Mouse (Mus musculus): Measurements from ENCODE around the gene Ap3d1. TPM values are rescaled to one million over a fixed set of nuclear protein-coding genes. Genes with fewer than 3 reads are reported as not detected.
A peak's percentile ranks its signal among the peaks of the same experiment; 100 is the strongest.

Ap3d1 gene
- polyA plus RNA-seq, 1 experiment from 2014 or later: 68.4 TPM

DNA sequence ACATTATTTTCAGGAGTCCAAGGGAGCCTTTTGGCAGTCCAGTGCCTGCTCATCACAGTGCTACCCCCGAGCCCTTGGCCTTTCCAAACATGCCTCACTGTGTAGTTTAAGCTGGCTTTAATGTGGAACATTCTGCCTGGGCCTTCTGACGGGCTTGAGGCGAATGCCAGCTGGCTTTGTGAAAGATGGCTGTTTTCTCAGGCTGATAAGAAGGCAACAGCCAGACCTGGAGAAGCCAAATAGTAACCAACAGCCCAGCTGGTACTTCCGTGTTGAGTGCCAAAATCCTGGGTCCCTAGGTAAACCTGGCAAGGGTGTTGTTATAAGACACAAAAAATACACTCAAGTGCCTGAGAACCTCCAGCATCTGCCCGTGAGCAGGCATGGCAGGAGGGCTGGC, 5.3 kb downstream of the Ap3d1 start:
- no peaks in the 10 kb centered on the region for H3K27me3 ChIP-seq (ENCODE audit: control insufficient read depth, insufficient read depth, low read length)
- WGBS: 86% methylated on average over 5 of the region's 5 CpGs
- no peak for ATAC-seq (ENCODE audit: low FRiP score)

DNA sequence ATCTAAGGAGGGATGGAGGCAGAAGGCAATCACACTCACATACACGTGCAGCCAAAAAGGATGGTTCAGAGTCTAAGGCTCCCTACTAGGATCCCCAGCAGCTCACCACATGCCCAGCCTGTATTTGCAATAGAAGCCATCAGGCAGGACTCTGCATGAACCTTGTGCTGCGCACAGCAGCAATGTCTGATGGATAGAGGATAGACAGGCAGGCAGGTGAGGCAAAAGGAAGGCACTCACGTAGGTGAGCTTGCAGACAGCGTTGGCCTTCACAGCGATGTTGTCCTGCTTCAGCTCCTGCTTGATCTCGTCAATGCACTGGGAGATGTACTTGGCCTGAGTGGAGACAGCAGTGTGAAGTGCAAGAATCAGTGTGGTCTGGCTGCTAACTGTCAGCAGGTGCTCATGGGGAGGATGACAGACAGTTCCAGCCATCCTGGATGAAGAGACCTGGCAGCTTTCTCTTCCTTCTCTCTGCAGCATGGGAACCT, 9.4 kb downstream of the Ap3d1 start:
- no peak overlapping the region for H3K9ac ChIP-seq (ENCODE audit: low read length)
- H3K9me3 ChIP-seq (ENCODE audit: control insufficient read depth, low read length): no peaks in the 10 kb centered on the region
- no peak overlapping the region for H3K27ac ChIP-seq (ENCODE audit: low read depth, low read length)
- no peaks in the 10 kb centered on the region for H3K27me3 ChIP-seq (ENCODE audit: control insufficient read depth, insufficient read depth, low read length)
- DNase-seq (ENCODE audit: low spot score, missing footprints) (no peak), ATAC-seq (ENCODE audit: low FRiP score) (no peak)
- H3K4me1 ChIP-seq (ENCODE audit: control insufficient read depth, insufficient read depth, low read length): no peaks in the 10 kb centered on the region
- H3K36me3 ChIP-seq (ENCODE audit: control insufficient read depth, insufficient read depth, low read length): peaks cover 25% of the 10 kb centered on the region
- 97% methylated on average over 6 of the region's 6 CpGs for WGBS
- H3K4me3 ChIP-seq (ENCODE audit: low read depth, low read length): no peak overlapping the region
- no peak overlapping the region for H3K4me2 ChIP-seq

More for the DNA sequence above, 5.3 kb downstream of the Ap3d1 start:
- H3K4me3 ChIP-seq (ENCODE audit: low read depth, low read length): no peak overlapping the region
- no peak overlapping the region for H3K27ac ChIP-seq (ENCODE audit: low read depth, low read length)
- H3K36me3 ChIP-seq (ENCODE audit: control insufficient read depth, insufficient read depth, low read length): 0 out of 2 replicates have a peak, but pooled peaks cover 2% of the 10 kb centered on the region
- H3K4me2 ChIP-seq: no peak overlapping the region
- no peak overlapping the region for H3K9ac ChIP-seq (ENCODE audit: low read length)
- DNase-seq (ENCODE audit: low spot score, missing footprints): no peak
- H3K9me3 ChIP-seq (ENCODE audit: control insufficient read depth, low read length): no peaks in the 10 kb centered on the region
- H3K4me1 ChIP-seq (ENCODE audit: control insufficient read depth, insufficient read depth, low read length): peaks cover 13% of the 10 kb centered on the region

- no peak overlapping the region for H3K27ac ChIP-seq (ENCODE audit: low read depth, low read length)
- DNase-seq (ENCODE audit: low spot score, missing footprints): no peak
- H3K4me2 ChIP-seq: no peak overlapping the region
- no peak for ATAC-seq (ENCODE audit: low FRiP score)
- WGBS: 87% methylated on average over 5 of the region's 5 CpGs
- no peaks in the 10 kb centered on the region for H3K9me3 ChIP-seq (ENCODE audit: control insufficient read depth, low read length)
- peaks cover 46% of the 10 kb centered on the region for H3K36me3 ChIP-seq (ENCODE audit: control insufficient read depth, insufficient read depth, low read length)
- no peak overlapping the region for H3K4me3 ChIP-seq (ENCODE audit: low read depth, low read length)
- H3K9ac ChIP-seq (ENCODE audit: low read length): no peak overlapping the region
- no peaks in the 10 kb centered on the region for H3K4me1 ChIP-seq (ENCODE audit: control insufficient read depth, insufficient read depth, low read length)
- no peaks in the 10 kb centered on the region for H3K27me3 ChIP-seq (ENCODE audit: control insufficient read depth, insufficient read depth, low read length)
Measured at GRCm38 (mm10) chr10:80727369-80728127, 14.5 kb downstream of the Ap3d1 start.

DNA sequence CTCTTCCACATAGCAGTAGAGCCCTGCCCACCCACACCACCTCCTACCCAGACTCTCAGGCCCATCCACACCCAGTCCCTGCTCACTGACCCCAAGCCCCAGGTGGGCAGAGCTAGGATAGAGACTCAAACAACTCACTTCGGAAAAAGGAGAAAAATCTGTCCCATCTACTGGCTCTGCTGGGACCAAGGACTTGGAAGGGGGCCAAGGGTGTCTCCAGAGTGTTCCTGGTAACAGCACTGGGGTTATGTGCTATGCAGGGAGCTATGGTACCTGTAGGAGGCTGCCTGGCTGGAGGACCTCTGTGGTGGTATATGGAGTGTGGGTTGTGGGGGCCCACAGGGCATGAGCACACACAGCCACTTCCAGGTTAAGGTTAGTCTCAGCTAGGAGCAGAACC, 24.8 kb downstream of the Ap3d1 start:
- H3K27ac ChIP-seq (ENCODE audit: low read depth, low read length): no peak overlapping the region
- H3K4me1 ChIP-seq (ENCODE audit: control insufficient read depth, insufficient read depth, low read length): no peaks in the 10 kb centered on the region
- no peak overlapping the region for H3K4me2 ChIP-seq
- DNase-seq (ENCODE audit: low spot score, missing footprints): no peak
- no peaks in the 10 kb centered on the region for H3K27me3 ChIP-seq (ENCODE audit: control insufficient read depth, insufficient read depth, low read length)
- WGBS: 74% methylated on average over 1 of the region's 1 CpGs
- H3K9ac ChIP-seq (ENCODE audit: low read length): no peak overlapping the region
- H3K4me3 ChIP-seq (ENCODE audit: low read depth, low read length): no peak overlapping the region
- H3K36me3 ChIP-seq (ENCODE audit: control insufficient read depth, insufficient read depth, low read length): peaks cover 70% of the 10 kb centered on the region
- ATAC-seq (ENCODE audit: low FRiP score): no peak
- no peaks in the 10 kb centered on the region for H3K9me3 ChIP-seq (ENCODE audit: control insufficient read depth, low read length)

DNA sequence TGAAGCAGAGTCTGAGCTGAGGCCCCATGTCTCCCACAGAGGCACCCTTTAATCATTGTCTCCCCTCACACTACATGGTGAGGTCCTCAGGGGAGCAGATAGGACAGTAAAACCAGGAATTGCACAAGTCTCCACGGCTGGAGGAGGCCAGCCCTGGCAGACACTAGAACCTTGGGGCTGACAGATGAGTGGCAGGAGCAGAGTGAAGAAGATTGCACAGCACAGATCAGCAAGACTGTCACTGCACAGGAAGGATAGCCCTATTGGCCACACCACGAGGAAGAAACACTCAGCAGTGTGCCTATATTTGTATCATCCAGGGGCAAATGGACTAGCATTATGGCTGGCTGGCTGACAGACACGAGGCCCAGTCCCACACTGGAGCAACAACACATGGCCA, 31.2 kb downstream of the Ap3d1 start:
- Histone ChIP-seq H3K27me3 (ENCODE audit: control insufficient read depth, insufficient read depth, low read length) (no peaks in the 10 kb centered on the region), H3K9me3 (ENCODE audit: control insufficient read depth, low read length) (no peaks in the 10 kb centered on the region), H3K4me2 (no peak overlapping the region), H3K27ac (ENCODE audit: low read depth, low read length) (no peak overlapping the region), H3K36me3 (ENCODE audit: control insufficient read depth, insufficient read depth, low read length) (peaks cover 68% of the 10 kb centered on the region), H3K9ac (ENCODE audit: low read length) (no peak overlapping the region), H3K4me3 (ENCODE audit: low read depth, low read length) (no peak overlapping the region), H3K4me1 (ENCODE audit: control insufficient read depth, insufficient read depth, low read length) (no peaks in the 10 kb centered on the region)
- ATAC-seq (ENCODE audit: low FRiP score): no peak
- whole genome bisulfite sequencing: 91% methylated on average over 3 of the region's 3 CpGs
- no peak for DNase-seq (ENCODE audit: low spot score, missing footprints)

DNA sequence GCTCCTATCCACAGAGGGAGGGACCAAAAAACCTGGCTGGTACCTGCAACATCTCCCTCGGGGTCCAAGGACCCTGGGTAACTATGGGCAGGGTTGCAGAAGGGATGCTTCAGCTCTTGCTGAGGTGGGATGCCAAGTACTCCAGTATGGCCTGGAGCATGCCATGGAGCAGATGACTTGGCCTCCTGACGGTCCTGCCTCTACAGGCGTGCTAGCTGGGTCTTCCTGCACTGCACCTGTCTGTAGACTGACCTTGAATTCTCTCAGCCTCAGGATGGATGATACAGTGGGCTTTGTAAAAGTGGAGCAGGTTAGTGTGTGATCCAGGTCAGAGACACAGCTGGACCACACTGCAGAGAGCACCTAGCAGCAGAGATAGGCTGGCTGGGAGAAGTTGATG, 36.6 kb downstream of the Ap3d1 start:
- Histone ChIP-seq H3K27ac (ENCODE audit: low read depth, low read length) (no peak overlapping the region), H3K9me3 (ENCODE audit: control insufficient read depth, low read length) (no peaks in the 10 kb centered on the region), H3K27me3 (ENCODE audit: control insufficient read depth, insufficient read depth, low read length) (no peaks in the 10 kb centered on the region), H3K4me1 (ENCODE audit: control insufficient read depth, insufficient read depth, low read length) (peaks cover 16% of the 10 kb centered on the region), H3K9ac (ENCODE audit: low read length) (no peak overlapping the region), H3K4me3 (ENCODE audit: low read depth, low read length) (no peak overlapping the region), H3K36me3 (ENCODE audit: control insufficient read depth, insufficient read depth, low read length) (peaks cover 34% of the 10 kb centered on the region), H3K4me2 (no peak overlapping the region)
- ATAC-seq (ENCODE audit: low FRiP score): no peak
- WGBS: 75% methylated on average over 3 of the region's 3 CpGs
- DNase-seq (ENCODE audit: low spot score, missing footprints): no peak

DNA sequence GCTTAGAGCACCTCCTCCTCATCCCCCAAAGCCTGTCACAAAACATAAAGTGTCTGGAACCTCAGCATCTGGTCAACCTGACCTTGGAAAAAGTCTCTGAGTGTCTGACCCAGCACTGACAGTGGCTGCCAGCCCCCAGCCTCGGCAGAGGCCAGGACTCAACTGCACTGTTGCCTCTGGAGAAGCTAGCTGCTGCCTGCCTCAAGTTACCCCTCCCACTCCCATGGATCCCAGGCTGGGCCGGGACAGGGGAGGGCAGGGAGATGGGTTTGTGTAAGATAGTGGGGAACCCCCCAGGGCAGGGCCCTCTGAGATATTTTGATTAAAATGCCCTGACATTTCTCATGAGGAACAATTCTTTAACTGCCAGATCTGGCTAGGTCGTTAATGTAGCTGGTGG, 37.0 kb downstream of the Ap3d1 start:
- DNase-seq (ENCODE audit: low spot score, missing footprints): no peak
- Histone ChIP-seq H3K27me3 (ENCODE audit: control insufficient read depth, insufficient read depth, low read length) (no peaks in the 10 kb centered on the region), H3K9me3 (ENCODE audit: control insufficient read depth, low read length) (no peaks in the 10 kb centered on the region), H3K27ac (ENCODE audit: low read depth, low read length) (no peak overlapping the region), H3K4me3 (ENCODE audit: low read depth, low read length) (no peak overlapping the region), H3K4me1 (ENCODE audit: control insufficient read depth, insufficient read depth, low read length) (peaks cover 16% of the 10 kb centered on the region), H3K9ac (ENCODE audit: low read length) (no peak overlapping the region), H3K4me2 (no peak overlapping the region), H3K36me3 (ENCODE audit: control insufficient read depth, insufficient read depth, low read length) (peaks cover 29% of the 10 kb centered on the region)
- 63% methylated on average over 3 of the region's 3 CpGs for WGBS
- no peak for ATAC-seq (ENCODE audit: low FRiP score)

DNA sequence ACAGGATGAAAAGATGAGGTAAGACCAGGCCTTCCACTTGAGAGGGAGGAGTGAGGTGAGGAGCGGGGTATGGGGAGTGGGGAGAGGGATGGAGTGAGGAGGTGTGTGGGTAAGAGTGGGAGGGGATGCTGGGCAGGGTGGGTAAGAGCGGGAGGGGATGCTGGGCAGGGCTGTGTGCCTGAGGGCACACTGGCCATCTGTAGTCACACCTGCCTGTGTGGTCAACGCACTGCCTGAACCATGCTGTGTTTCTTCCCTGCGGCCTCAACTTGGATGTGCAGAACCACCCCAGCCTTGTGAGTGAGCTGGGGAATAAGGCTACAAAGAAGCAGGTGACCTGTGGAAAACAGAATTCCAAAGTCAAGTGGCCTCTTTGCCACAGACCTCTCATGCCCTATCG, 37.6 kb downstream of the Ap3d1 start:
- H3K27me3 ChIP-seq (ENCODE audit: control insufficient read depth, insufficient read depth, low read length): no peaks in the 10 kb centered on the region
- DNase-seq (ENCODE audit: low spot score, missing footprints) (no peak), ATAC-seq (ENCODE audit: low FRiP score) (no peak)
- no peaks in the 10 kb centered on the region for H3K9me3 ChIP-seq (ENCODE audit: control insufficient read depth, low read length)
- H3K36me3 ChIP-seq (ENCODE audit: control insufficient read depth, insufficient read depth, low read length): peaks cover 24% of the 10 kb centered on the region
- no peak overlapping the region for H3K27ac ChIP-seq (ENCODE audit: low read depth, low read length)
- H3K4me1 ChIP-seq (ENCODE audit: control insufficient read depth, insufficient read depth, low read length): peaks cover 16% of the 10 kb centered on the region
- WGBS: 87% methylated on average over 5 of the region's 5 CpGs
- no peak overlapping the region for H3K4me3 ChIP-seq (ENCODE audit: low read depth, low read length)
- H3K9ac ChIP-seq (ENCODE audit: low read length): no peak overlapping the region
- H3K4me2 ChIP-seq: no peak overlapping the region

GRCm38 (mm10) chr10:80703643-80704042, 38.4 kb downstream of the Ap3d1 start:
- Histone ChIP-seq H3K4me3 (ENCODE audit: low read depth, low read length) (no peak overlapping the region), H3K27ac (ENCODE audit: low read depth, low read length) (no peak overlapping the region), H3K27me3 (ENCODE audit: control insufficient read depth, insufficient read depth, low read length) (no peaks in the 10 kb centered on the region), H3K4me2 (peak overlapping the region; percentile 77), H3K4me1 (ENCODE audit: control insufficient read depth, insufficient read depth, low read length) (peaks cover 16% of the 10 kb centered on the region), H3K36me3 (ENCODE audit: control insufficient read depth, insufficient read depth, low read length) (peaks cover 17% of the 10 kb centered on the region), H3K9ac (ENCODE audit: low read length) (peak overlapping the region; percentile 6; the same call in 1 of the 2 replicates), H3K9me3 (ENCODE audit: control insufficient read depth, low read length) (no peaks in the 10 kb centered on the region)
- ATAC-seq (ENCODE audit: low FRiP score) (no peak), DNase-seq (ENCODE audit: low spot score, missing footprints) (no peak)
- WGBS: 92% methylated on average over 5 of the region's 5 CpGs

Data from midbrain, embryonic 11.5 days (tissue).